Mouse (Mus musculus) brain, adult 2 months (tissue): ENCODE measurements around the gene Polr2b.

Source experiments
- DNase-seq: peaks from one replicate; pipeline ENCODE4 v3.0.0; 2011; ENCODE audit warnings: low read depth, low spot score

Gene Polr2b

DNA sequence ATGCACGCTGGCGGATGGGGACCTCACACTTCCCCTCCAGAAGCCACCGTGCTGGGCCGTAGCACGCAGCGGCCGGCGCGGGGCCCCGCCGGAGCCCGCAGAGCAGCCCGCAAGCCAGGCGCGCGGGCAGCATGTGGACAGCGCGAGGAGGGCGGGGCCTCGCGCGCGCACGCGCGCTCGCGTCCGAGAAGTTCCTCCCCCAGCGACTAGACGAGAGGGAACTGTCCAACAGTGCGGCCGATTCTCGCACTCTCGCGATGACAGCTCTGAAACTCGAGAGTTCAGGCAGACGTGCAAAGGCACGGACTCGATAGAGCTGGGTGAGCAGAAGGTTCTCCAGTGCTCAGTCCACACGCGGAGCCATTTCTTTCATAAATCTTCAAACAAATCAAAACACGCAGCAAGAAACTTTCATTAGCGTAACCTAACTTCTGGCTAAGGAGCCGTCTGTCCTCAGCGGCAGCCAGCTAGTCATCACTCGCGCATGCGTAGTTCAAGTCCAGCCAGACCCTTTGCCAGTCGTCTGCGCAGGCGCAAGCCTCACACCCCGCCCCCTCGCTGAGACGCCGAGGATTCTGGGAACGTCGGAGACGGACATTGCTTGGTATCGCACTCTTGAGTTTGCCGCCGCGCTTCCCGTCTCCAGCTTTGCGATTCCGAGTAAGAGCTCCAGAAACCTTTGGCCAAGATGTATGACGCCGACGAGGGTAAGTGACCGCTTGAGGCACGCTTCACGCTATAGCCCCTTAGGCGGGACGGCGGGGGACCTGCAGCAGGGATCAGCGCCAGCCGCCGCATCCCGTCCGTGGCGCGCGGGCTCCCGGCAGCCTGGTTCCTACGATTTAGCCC is at the start of gene Polr2b, which contains the start of gene Noa1:
TSS of gene Polr2b (plus strand) at position 224 of the 849 bp plus-strand sequence.
TSS of gene Noa1 (minus strand) at position 161 of the 849 bp plus-strand sequence.
- DNase-seq = peak; percentile 99

DNA sequence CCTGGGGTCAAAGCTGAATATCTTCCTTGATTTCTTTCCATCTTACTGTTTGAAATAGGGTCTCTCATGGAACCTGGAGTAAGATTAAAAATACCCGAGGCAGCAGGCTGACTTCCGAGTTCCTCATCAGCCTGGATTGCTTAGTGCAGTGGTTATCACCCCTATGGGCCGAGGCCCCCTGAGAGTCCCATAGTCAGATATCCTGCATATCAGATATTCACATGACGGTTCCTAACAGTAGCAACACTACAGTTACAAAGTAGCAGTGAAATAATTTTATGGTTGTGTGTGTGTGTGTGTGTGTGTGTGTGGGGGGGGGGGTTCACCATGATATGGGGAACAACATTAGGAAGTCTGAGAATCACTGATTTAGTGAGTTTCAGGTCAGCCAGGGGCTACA is 48.8 kb upstream of the Polr2b start:
- no peak for DNase-seq

DNA sequence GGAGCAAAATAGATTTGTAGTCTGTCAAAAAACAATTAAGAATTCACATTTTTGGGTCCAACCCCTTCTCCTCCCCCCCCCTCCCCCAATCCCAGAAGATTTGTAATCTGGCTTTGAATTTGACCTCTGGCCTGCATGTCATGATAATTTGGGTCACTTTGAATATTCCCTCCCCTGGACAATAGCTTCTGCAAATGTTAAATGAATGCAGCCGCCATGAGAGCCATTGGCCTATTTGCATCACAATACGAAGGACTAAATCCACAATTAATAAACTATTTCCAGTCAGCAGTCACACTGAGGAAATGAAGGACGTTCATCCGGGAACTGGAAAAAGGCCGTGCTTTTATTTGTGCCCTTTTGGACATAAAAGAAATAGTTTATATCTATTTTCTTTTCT is 47.8 kb upstream of the Polr2b start:
- DNase-seq = no peak

DNA sequence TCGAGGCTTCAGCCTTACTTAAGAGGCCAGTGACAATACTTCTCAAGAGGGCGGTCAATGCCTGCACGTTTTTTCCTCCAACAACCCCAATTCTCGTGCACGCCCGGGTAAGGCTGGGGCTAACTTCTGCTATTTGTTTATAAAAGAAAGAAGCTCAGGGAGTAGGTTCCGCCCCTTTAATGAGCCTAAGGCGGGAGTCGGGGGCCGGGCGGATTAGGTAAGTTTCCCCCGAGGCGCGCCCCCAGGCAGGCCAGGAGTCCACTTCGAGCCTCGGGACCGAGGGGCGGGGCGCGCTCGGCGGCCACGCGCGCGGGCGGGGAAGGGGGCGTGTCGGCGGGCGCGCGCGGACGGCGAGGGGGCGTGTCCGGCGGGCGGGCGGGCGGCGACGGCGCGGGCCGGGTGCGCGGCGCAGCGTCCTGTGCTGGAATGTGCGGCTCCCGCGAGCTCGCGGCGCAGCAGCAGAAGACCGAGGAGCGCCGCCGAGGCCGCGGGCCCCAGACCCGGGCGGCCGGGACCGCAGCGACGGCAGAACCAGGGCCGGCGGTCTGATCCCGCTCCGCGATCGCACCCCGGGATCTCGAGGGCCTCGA is 44.8 kb upstream of the Polr2b start, which contains the start of gene Rest:
TSS of gene Rest (plus strand) at position 411 of the 590 bp plus-strand sequence.
- peak; percentile 45 for DNase-seq

DNA sequence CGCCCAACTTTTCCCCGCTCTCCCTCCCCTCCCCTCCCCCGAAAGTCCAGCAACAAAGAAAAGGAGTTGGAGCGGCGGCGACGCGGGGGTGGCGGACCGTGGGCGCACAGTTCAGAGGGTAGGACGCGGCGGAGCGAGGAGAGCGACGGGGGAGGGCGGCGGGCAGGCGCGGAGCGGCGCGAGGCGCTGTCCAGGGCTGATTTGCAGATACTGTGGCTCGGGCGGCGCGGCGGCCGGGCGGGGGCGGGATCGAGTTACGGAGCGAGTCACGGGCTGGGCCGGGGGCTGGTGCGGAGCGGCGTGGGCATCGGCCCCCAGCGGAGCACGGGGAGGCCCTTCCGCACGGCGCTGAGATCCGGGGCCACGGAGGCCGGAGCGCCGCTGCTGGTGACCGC is 44.3 kb upstream of the Polr2b start:
- peak; percentile 31 for DNase-seq

DNA sequence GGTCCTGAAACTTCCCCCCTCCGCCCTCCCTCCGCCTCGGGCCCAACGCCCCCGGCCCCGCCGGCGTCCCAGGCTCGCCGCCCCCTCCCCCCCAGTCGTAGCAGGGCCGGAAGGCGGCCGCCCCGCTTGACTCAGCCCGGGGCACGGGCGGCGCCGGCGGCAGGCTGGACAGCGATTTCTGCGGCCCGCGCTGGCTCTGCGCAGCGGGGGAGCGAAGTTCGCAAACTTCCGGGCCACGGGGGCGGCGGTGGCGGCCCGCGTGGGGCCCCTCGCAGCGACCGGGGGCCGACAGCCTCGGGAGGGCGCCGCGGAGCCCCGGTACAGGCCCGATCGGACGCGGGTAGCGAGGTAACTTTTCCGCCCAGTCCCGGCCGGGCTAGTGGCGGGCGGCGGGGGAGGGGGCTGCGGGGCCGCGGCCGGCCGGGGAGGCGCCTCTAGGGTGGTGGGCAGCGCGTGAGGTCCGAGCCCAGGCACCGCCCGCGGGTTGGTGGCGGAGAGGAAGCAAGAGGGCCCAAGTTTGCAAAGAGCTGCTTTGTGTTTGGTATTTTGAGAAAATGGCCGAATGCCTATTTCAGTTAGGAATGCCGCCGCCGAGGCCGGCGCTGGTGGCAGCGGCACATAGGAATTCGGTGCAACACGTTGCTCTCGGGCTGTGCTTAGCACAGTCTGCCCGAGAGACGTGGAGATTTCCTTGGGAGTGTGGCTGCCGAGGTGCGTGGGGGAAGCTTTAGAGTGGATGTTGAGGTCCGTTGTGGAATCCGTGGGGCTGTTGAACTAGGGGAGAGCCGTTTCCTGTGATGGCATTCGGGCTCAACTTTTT is 43.7 kb upstream of the Polr2b start:
- DNase-seq = peak; percentile 46

DNA sequence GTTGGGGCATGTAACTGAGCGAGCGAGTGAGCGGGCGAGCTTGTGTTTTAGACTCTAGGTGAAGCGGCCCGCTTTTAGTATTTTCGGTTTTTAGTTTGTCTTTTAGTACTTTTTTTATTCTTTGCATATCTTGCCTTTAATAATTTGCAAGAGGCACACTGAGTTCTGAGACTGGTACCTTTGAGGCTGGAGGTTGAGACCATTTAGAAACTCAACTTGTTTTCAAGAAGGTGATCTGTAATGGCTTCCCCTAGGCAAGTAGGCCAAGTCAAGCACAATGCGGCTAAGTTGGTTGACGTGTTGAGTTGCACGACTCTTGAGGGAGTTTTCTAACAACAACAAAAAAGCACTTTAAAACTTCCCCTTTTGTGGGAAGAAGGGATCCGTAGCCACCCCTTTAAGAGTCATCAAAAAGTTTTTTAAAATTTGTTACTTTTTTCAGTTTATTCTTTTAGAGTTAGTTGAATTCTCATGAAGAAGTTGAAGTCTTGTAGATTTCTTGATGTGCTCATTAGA is 43.0 kb upstream of the Polr2b start:
- no peak for DNase-seq

DNA sequence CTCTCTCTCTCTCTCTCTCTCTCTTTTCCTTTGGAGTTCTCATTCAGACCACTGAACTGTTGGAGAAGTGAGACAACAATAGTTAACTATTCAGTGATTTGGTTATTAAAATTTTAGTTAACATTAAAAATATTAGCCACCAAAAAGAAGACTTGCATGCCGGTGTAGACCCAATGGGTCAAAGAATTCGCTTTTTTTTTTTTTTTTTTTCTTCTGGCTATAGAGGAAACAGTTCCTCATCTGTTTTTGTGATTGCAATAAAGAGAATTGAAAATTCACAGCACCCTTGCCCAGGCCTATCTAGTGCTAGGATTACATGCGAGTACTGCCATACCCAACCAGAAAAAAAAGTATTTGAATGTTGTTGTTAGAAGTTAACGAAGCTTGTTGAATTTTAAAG is 42.5 kb upstream of the Polr2b start:
- DNase-seq = no peak

DNA sequence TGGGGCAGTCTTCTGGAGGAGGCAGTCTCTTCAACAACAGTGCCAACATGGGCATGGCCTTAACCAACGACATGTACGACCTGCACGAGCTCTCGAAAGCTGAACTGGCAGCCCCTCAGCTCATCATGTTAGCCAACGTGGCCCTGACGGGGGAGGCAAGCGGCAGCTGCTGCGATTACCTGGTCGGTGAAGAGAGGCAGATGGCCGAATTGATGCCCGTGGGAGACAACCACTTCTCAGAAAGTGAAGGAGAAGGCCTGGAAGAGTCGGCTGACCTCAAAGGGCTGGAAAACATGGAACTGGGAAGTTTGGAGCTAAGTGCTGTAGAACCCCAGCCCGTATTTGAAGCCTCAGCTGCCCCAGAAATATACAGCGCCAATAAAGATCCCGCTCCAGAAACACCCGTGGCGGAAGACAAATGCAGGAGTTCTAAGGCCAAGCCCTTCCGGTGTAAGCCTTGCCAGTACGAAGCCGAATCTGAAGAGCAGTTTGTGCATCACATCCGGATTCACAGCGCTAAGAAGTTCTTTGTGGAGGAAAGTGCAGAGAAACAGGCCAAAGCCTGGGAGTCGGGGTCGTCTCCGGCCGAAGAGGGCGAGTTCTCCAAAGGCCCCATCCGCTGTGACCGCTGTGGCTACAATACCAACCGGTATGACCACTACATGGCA is 41.9 kb upstream of the Polr2b start:
- no peak for DNase-seq

DNA sequence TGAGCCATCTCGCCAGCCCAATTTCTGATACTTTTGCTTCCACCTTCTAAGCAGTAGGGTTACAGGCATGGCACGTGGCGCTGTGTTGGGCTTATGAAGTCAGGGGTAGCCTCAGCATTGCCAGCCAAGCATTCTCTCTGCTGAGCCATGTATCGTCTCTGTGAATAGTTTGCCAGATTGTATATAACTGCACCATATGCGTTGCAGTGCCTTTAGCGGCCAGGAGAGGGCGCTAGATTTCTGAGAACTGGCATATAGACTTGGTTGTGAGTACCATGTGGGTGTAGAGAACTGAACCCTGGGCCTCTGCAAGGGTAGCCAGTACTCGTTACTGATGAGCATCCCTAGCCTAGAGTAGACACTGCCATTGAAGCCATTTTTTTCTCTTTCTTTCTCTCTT is 40.5 kb upstream of the Polr2b start:
- DNase-seq = no peak

DNA sequence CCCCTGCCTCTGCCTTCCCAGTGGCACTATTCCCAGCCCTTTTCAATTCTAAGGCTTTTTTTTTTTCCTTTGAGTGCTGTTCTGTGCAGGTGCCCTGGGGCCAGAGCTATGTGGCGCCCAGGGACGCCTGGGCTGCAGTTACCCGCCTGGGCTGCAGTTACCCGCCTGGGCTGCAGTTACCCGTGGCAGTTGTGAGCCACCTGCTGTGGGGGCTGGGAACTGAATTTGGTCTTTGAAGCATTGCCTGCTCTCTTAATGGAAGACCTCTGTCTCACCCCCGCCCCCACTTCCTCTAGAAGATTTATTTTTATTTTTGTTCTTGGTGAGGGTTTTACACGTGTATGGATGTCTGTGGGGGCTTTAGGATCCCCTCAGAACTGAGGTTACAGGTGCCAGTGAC is 36.8 kb upstream of the Polr2b start:
- DNase-seq = no peak

DNA sequence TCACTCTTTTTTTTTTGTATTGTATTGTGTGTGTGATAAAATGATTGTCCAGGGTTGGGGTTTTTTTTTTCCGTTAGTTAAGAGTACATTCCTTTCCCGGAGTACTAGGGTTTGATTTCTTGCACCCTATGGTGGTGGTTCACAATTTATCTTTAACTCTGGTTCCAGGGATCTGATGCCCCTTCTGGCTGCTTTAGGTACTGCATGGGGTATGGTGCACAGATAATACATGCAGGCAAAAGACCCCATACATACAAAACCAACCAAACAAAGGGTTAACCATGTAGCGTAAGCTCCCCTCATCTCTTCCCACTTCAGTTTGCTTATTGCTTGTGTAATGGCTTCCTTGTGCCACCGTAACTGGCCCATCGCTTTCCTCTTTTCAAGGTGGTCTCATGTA is 34.0 kb upstream of the Polr2b start:
- no peak for DNase-seq

DNA sequence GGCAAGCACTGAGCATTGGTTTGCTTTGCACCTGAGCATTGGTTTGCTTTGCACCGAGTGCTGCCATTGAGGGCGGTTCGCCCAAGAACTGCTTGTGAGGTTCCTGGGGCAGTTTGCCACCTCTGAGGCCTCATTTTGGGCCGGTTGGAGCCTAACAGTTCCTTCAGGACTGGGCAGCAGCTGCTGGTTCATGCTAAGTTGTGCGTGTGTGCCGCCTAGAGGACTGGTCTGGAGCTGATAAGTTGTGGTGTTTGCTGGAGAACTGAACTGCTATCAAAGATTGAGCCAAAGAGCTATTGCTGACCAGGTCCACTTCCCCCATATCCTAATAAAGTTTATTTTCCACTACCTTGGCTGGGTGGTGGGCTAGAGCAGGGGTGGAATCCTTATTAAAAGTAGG is 32.7 kb upstream of the Polr2b start:
- DNase-seq = no peak

DNA sequence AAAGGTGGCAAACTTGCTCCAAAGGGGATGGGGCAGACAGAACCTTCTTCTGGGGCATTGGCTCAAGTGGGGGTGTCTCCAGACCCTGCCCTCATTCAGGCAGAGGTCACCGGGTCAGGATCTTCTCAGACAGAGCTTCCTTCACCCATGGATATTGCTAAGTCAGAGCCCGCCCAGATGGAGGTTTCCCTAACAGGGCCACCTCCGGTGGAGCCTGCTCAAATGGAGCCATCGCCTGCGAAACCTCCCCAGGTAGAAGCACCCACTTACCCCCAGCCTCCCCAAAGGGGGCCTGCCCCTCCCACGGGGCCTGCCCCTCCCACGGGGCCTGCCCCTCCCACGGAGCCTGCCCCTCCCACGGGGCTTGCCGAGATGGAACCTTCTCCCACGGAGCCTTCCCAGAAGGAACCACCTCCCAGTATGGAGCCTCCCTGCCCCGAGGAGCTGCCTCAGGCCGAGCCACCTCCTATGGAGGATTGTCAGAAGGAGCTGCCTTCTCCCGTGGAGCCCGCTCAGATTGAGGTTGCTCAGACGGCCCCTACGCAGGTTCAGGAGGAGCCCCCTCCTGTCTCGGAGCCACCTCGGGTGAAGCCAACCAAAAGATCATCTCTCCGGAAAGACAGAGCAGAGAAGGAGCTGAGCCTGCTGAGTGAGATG is 28.3 kb upstream of the Polr2b start:
- DNase-seq = no peak

DNA sequence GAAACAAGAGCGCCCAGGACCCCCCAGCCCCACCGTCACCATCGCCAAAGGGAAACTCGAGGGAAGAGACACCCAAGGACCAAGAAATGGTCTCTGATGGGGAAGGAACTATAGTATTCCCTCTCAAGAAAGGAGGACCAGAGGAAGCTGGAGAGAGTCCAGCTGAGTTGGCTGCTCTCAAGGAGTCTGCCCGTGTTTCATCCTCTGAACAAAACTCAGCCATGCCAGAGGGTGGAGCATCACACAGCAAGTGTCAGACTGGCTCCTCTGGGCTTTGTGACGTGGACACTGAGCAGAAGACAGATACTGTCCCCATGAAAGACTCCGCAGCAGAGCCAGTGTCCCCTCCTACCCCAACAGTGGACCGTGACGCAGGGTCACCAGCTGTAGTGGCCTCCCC is 27.7 kb upstream of the Polr2b start:
- DNase-seq = peak; percentile 72

DNA sequence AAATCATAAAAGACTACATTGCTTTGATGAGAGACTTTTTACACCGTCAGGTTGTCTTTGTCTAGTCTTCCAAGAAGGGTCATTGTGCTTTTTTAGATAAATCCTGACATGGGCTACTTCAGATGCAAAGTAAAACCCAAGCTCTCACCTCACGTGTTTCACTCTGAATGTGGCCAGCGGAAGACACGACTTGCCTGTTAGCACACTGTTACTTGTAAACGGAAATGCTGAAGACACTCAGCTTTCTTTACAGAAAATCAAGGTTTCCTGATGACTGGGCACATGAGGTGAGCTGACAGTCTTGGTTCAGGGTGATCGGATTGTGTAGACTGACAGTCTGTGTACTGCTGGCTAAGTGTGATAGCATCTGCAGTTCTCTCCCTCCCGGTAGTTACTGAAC is 24.3 kb upstream of the Polr2b start:
- DNase-seq = no peak

DNA sequence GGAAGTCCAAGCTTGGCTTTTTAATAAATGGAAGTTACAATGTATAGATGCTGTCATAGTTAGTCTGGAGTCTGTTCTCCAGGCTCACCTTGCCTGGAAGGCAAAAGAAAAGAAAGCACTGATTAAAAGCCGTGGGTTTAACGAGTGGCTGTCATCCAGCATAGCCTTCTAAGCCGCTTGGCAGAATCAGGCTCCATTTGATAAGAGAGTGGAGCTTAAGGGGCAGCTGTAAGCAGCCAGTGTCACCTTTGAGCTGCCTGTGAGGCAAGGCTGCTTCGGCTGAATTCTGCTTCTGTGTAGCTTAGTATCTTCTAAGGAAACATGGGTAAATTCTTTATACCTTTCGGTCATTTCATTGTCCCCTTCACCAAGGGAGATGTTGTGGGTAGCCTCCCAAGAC is 23.0 kb upstream of the Polr2b start:
- DNase-seq = no peak

DNA sequence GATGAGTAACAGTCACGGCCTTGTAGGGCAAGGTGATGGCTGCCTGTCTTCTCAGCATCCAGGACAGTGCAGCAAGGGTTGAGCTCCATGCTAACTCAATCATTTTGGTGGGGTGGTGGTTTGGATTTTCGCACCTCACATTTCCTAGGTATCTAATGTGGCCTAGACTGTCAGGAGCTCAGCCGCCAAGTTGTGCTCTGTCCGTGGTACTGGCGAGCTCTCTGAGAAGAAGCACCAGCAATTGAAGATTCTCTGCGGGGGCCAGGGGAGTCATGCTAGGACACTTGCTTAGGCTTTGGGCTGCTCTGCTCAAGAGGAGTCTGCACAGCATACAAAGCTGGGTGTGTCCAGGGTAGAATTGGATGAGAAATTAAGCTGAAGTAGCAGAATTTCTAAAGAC is 22.0 kb upstream of the Polr2b start:
- no peak for DNase-seq

DNA sequence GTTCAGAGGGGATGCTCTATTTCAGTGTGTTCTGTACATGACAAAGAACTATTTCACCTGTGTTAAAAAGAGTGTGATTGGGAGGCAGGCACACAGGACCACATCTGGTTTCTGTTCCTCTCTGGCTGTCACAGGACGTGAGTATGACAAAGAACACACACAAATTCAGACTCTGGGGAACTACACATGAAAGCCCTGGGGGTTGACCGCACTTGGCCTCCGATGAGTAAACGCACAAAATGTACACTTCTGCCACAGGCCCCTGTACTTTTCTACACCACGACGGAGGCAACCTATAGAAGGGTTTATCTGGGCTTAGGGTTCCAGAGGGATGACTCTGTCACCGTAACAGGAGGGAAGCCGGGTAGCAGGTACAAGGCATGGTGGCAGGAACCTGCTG is 20.3 kb upstream of the Polr2b start:
- DNase-seq = no peak

DNA sequence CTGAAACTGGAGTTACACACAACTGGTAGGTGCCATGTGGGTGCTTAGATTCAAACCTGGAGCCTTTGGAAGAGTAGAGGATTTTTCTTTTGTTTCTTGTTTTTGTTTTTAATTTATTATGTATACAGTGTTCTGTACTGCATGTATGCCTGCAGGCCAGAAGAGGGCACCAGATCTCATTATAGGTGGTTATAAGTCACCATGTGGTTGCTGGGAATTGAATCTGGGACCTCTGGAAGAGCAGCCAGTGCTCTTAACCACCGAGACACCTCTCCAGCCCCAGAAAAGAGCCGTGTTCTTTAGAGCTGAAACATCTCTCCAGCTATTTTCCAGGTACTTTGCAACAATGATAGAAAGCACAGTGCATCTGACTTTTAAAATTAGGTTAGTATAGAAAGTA is 19.3 kb upstream of the Polr2b start:
- no peak for DNase-seq
